In the genomic region with DNA sequence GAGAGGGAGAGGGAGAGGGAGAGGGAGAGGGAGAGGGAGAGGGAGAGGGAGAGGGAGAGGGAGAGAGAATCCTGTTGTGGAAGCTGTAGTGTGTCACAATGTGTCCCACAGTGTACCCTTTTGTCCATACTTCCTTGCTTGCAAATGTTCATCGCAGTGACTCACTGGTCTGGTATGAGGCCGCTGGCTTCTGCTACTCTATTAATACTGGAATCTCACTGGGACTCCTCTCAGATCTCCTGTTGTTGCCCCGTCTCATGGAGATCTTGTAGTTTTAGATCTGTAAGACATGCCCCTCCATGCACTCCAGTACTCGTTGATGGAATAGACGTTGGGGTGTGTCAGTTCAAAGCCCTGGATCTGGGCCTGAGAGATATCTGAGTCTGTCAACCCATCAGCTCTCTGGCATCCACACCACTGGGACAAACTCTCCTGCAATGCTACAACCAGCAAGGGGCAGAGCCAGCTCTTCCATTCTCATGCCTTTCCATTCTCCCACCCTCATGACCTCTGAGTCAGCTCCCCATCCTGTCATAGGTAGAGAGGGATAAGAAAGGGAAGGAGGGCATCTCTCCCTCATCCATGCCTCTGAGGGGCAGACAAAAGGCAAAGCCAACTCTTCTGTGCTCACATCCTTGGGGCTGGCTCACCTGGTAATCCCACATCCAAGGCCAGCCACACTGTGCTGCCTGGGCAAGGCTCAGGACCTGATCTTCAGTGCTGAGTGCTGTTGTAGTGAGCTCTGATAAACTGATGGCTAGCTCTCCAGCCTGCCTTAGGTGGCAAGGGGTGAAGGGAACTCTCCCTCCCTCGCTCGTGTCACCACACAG, we compare ENCODE assay signal across 14 mouse cellular contexts.
DNase-seq lines count a peak whose midpoint lies in the region; ATAC-seq lines count a peak whose summit lies in the region.
"Had no signal": no experiment of that assay in that cellular context is flagged by ENCODE, and none has a peak within 500 bp of the region (broad histone marks: within the 10 kb centered on the region; RNA-seq: fewer than 3 reads in every experiment).

No protein-coding gene starts in this region.

- 81% methylated on average over 7 of the region's 7 CpGs for WGBS in midbrain, embryonic 11.5 days
- 79% methylated on average over 7 of the region's 7 CpGs for WGBS in midbrain, embryonic 10.5 days
- 50% methylated on average over 7 of the region's 7 CpGs for WGBS in heart, embryonic 11.5 days (ENCODE audit: insufficient replicate concordance)
- WGBS in stomach, embryonic 16.5 days, result 68% methylated on average over 7 of the region's 7 CpGs
- 80% methylated on average over 7 of the region's 7 CpGs for WGBS in neural tube, embryonic 15.5 days

- no peak overlapping the region for H3K27ac ChIP-seq in midbrain, embryonic 11.5 days (ENCODE audit: low read depth, low read length)
- H3K27ac ChIP-seq in midbrain, embryonic 10.5 days (replicated peaks), result no peak overlapping the region; the same call in 1 of the 2 replicates
- H3K27ac ChIP-seq in heart, embryonic 11.5 days (ENCODE audit: low read depth, low read length), result peak overlapping the region; percentile 68
- no peak overlapping the region for H3K27ac ChIP-seq in stomach, embryonic 16.5 days (ENCODE audit: low read length)
- no peak overlapping the region for H3K27ac ChIP-seq in neural tube, embryonic 15.5 days (replicated peaks)
- H3K27ac ChIP-seq: embryonic facial prominence, embryonic 13.5 days had no signal

- no peak overlapping the region for H3K4me3 ChIP-seq in midbrain, embryonic 11.5 days (ENCODE audit: low read depth, low read length)
- no peak overlapping the region for H3K4me3 ChIP-seq in midbrain, embryonic 10.5 days
- no peak overlapping the region for H3K4me3 ChIP-seq in heart, embryonic 11.5 days (ENCODE audit: low read depth, low read length)
- no peak overlapping the region for H3K4me3 ChIP-seq in stomach, embryonic 16.5 days (replicated peaks; ENCODE audit: low read length)
- no peak overlapping the region for H3K4me3 ChIP-seq in neural tube, embryonic 15.5 days (replicated peaks)
- H3K4me3 ChIP-seq: embryonic facial prominence, embryonic 13.5 days had no signal

- no peak overlapping the region for H3K4me2 ChIP-seq in midbrain, embryonic 11.5 days
- H3K4me2 ChIP-seq in heart, embryonic 11.5 days, result no peak overlapping the region
- H3K4me2 ChIP-seq in stomach, embryonic 16.5 days (ENCODE audit: low read depth, low read length), result no peak overlapping the region
- no peak overlapping the region for H3K4me2 ChIP-seq in neural tube, embryonic 15.5 days
- H3K4me2 ChIP-seq: embryonic facial prominence, embryonic 13.5 days had no signal

- peak; percentile 67 to 81 for DNase-seq in adrenal gland, adult (ENCODE audit: inconsistent age in 2 of 2, low spot score in 1 of 2)
- no peak for DNase-seq in adrenal gland, adult 18-20 months (ENCODE audit: low spot score in 2 of 2)
- peak; percentile 19 for DNase-seq in midbrain, embryonic 11.5 days (ENCODE audit: low spot score, missing footprints)
- no peak for DNase-seq in midbrain, embryonic 10.5 days (ENCODE audit: low spot score)
- DNase-seq in frontal cortex, postnatal 10 days (ENCODE audit: low spot score in 2 of 2), result no peak
- DNase-seq: gastrocnemius, postnatal 10 days; layer of hippocampus, postnatal 36 days; liver; thymus, postnatal 25 days had no signal

- no peak for ATAC-seq in midbrain, embryonic 11.5 days (ENCODE audit: low FRiP score)
- ATAC-seq in heart, embryonic 11.5 days (replicated peaks; ENCODE audit: insufficient number of reproducible peaks, low FRiP score, low TSS enrichment), result no peak
- ATAC-seq in stomach, embryonic 16.5 days (ENCODE audit: insufficient read depth, low FRiP score), result peak; percentile 29
- ATAC-seq in neural tube, embryonic 15.5 days (ENCODE audit: low FRiP score), result no peak
- ATAC-seq: inflammation-experienced regulatory T-cells, adult 6 months had no signal

- no peaks in the 10 kb centered on the region for H3K4me1 ChIP-seq in midbrain, embryonic 11.5 days (ENCODE audit: control insufficient read depth, insufficient read depth, low read length)
- 0 out of 2 replicates have a peak, but pooled peaks cover 2% of the 10 kb centered on the region for H3K4me1 ChIP-seq in midbrain, embryonic 10.5 days
- peaks cover 20% of the 10 kb centered on the region for H3K4me1 ChIP-seq in heart, embryonic 11.5 days (ENCODE audit: control insufficient read depth, insufficient read depth, low read length)
- H3K4me1 ChIP-seq in stomach, embryonic 16.5 days (ENCODE audit: control insufficient read depth, insufficient read depth, low read length), result no peaks in the 10 kb centered on the region
- H3K4me1 ChIP-seq in neural tube, embryonic 15.5 days, result no peaks in the 10 kb centered on the region
- H3K4me1 ChIP-seq: embryonic facial prominence, embryonic 13.5 days had no signal

- H3K9ac ChIP-seq in midbrain, embryonic 11.5 days (ENCODE audit: low read length), result no peak overlapping the region
- H3K9ac ChIP-seq in heart, embryonic 11.5 days (ENCODE audit: low read depth, low read length), result peak overlapping the region; percentile 28; the same call in 1 of the 2 replicates
- H3K9ac ChIP-seq in stomach, embryonic 16.5 days (ENCODE audit: low read length), result no peak overlapping the region
- no peak overlapping the region for H3K9ac ChIP-seq in neural tube, embryonic 15.5 days (replicated peaks)
- H3K9ac ChIP-seq: embryonic facial prominence, embryonic 13.5 days had no signal

- H3K9me3 ChIP-seq in midbrain, embryonic 11.5 days (ENCODE audit: control insufficient read depth, low read length), result no peaks in the 10 kb centered on the region
- H3K9me3 ChIP-seq in midbrain, embryonic 10.5 days (replicated peaks), result no peaks in the 10 kb centered on the region
- no peaks in the 10 kb centered on the region for H3K9me3 ChIP-seq in heart, embryonic 11.5 days (replicated peaks; ENCODE audit: control insufficient read depth, low read length)
- no peaks in the 10 kb centered on the region for H3K9me3 ChIP-seq in stomach, embryonic 16.5 days (replicated peaks; ENCODE audit: control insufficient read depth, low read length)
- no peaks in the 10 kb centered on the region for H3K9me3 ChIP-seq in neural tube, embryonic 15.5 days (replicated peaks)
- H3K9me3 ChIP-seq: embryonic facial prominence, embryonic 13.5 days had no signal

- H3K27me3 ChIP-seq in midbrain, embryonic 11.5 days (ENCODE audit: control insufficient read depth, insufficient read depth, low read length), result no peaks in the 10 kb centered on the region
- no peaks in the 10 kb centered on the region for H3K27me3 ChIP-seq in midbrain, embryonic 10.5 days (ENCODE audit: low read depth, poor library complexity, severe bottlenecking)
- H3K27me3 ChIP-seq in heart, embryonic 11.5 days (ENCODE audit: control insufficient read depth, insufficient read depth, low read length), result no peaks in the 10 kb centered on the region
- no peaks in the 10 kb centered on the region for H3K27me3 ChIP-seq in stomach, embryonic 16.5 days (ENCODE audit: control insufficient read depth, insufficient read depth, low read length)
- H3K27me3 ChIP-seq in neural tube, embryonic 15.5 days (replicated peaks), result no peaks in the 10 kb centered on the region
- H3K27me3 ChIP-seq: embryonic facial prominence, embryonic 13.5 days had no signal

- H3K36me3 ChIP-seq in midbrain, embryonic 11.5 days (ENCODE audit: control insufficient read depth, insufficient read depth, low read length), result no peaks in the 10 kb centered on the region
- H3K36me3 ChIP-seq in midbrain, embryonic 10.5 days, result no peaks in the 10 kb centered on the region
- no peaks in the 10 kb centered on the region for H3K36me3 ChIP-seq in heart, embryonic 11.5 days (ENCODE audit: control insufficient read depth, insufficient read depth, low read length)
- no peaks in the 10 kb centered on the region for H3K36me3 ChIP-seq in stomach, embryonic 16.5 days (ENCODE audit: control insufficient read depth, insufficient read depth, low read length)
- H3K36me3 ChIP-seq in neural tube, embryonic 15.5 days, result no peaks in the 10 kb centered on the region
- H3K36me3 ChIP-seq: embryonic facial prominence, embryonic 13.5 days had no signal

Comparison
In these comparisons a context has a peak if more than half of its experiments do, and no peak if none do; other contexts are left out.
1. DNase-seq: peak in adrenal gland, adult (2 of 2) and midbrain, embryonic 11.5 days (single experiment); none in adrenal gland, adult 18-20 months (0 of 2), midbrain, embryonic 10.5 days (single experiment) and frontal cortex, postnatal 10 days (0 of 2).